Mouse (Mus musculus): ENCODE results near the gene Taf6l.

The Taf6l gene

GRCm38 (mm10) chr19:8786008-8786781 lies at the start of gene Taf6l:
Gene Taf6l (minus strand): TSS chr19:8786417.
- peak; percentile 81 for DNase-seq

- DNase-seq, result no peak
Observed at GRCm38 (mm10) chr19:8832971-8833370, 46.8 kb upstream of the Taf6l start.

DNA sequence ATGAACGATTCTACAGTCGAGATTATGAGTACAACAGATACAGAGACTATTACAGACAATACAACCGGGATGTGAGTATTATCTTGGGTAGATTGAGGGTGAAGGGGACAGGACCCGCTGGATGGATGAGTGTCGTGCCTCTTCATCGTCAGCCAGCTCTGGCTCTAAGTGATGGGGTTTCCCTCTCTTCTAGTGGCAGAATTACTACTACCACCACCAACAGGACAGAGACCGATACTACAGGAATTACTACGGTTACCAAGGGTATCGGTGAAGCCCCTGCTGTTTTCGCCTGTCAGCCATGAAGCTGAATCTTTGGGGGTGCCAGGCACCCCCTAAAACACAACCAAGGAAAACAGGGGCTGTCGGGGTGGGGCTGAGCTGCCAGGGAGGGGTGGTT lies 45.0 kb upstream of the Taf6l start:
- DNase-seq, result no peak

DNA sequence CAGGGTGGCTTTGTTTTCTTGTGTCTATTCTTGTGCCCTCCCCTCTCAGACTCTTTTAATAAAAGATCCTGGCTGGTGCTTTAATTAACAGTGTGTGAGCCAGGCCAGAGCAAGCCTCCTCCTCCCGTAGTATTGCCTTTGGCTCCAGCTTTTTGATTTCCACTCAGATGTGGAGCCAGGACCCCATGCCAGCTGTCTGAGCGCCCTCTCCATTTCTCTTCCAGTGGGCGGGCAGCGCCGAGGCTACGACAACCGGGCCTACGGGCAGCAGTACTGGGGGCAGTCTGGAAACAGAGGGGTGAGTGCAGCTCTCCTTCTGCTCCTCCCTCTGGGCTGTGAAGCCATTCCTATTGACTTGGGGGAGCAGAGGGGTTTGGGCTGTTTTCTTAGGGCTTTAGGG lies 44.4 kb upstream of the Taf6l start:
- DNase-seq, result no peak

- no peak for DNase-seq
Observed at GRCm38 (mm10) chr19:8829660-8830059, 43.4 kb upstream of the Taf6l start, which contains the start of gene AC129217.1. Gene AC129217.1 (plus strand): TSS chr19:8829773.

GRCm38 (mm10) chr19:8822696-8823095 lies 36.5 kb upstream of the Taf6l start:
- no peak for DNase-seq

DNA sequence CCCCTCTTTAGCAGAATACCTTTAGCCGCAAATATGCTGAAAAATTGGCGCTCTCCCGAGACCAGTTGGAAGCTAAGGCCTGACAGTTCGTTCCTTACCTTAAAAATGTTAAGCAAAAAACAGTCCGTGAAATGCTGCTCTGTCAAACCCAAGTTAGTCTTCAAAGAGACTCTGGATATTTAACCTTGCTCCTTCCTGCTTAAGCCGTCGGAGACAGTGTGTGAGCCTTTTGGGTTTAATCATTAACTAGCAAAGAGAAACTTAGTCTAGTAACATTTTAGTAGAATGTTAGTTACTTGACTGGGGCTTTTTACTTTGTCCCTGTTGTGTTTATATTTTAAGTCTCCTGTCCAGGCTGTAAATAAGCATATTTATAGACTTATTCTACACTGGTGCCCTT lies 34.9 kb upstream of the Taf6l start:
- no peak for DNase-seq

GRCm38 (mm10) chr19:8820424-8820956 lies 34.3 kb upstream of the Taf6l start:
- DNase-seq, result no peak

DNA sequence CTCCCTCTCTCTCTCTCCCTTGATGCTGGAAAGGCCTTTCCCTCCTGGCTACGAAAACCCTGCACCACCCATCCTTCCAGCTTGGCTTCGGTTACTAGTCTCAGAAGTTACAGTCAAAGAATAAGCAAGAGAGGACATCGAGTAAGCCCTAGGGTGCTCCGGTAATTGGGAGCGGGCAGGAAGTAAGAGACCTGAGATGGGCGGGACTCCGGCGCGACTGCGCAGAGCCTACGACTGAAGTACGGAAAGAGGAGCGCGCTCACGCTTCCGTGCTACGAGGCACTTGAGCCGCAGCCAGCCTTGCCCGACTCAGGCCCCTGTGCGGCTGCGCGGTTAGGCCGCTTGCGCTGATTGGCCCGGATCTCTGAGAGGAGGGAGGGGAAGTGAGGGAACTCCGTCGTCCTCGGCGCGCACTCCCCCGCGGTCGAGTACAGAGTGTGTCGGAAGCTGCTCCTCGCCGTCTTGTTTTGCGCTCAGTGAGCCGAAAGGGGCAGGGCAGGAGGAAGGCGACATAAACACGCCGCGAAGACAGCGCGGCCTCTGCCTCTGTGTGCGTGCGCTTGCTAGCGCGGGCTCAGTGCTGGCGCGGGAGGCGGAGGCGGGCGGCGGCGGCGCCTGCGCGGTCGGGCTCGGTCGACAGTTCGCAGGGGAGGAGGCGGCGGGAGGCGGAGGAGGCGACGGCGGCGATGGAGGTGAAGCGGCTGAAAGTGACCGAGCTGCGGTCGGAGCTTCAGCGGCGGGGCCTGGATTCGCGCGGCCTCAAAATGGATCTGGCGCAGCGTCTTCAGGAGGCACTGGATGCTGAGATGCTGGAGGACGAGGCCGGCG lies 33.6 kb upstream of the Taf6l start, which contains the start of gene Hnrnpul2:
Hnrnpul2 (plus strand) TSS at position 415 of the 828 bp plus-strand sequence.
- peak; percentile 98 for DNase-seq

GRCm38 (mm10) chr19:8818801-8819595 lies 32.8 kb upstream of the Taf6l start, which contains the start of gene Ttc9c:
Gene Ttc9c (minus strand): TSS chr19:8819333.
- peak; percentile 86 for DNase-seq

DNA sequence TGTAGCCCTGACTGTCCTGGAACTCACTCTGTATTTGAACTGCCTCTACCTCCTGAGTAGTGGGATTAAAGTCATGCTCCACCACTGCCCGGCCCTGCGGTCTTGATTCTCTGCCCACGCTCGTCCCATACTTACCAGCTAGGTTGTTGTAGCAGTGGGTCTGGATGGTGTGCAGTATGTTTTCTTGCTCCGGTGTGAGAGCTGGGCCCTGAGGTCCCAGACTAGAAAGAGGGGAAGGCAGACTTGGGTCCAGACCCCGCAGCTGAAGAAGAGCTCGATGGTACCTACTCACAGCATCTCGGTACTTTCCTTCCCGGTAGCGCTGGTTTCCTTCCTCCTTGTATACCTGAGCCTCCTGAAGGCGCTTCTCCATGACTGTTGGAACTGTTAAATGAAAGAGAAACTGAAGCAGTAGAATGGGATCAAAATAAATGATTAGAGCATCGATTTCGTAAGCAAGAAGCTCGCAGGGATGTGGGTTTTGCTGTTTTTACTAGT lies 32.1 kb upstream of the Taf6l start:
- DNase-seq, result no peak

DNA sequence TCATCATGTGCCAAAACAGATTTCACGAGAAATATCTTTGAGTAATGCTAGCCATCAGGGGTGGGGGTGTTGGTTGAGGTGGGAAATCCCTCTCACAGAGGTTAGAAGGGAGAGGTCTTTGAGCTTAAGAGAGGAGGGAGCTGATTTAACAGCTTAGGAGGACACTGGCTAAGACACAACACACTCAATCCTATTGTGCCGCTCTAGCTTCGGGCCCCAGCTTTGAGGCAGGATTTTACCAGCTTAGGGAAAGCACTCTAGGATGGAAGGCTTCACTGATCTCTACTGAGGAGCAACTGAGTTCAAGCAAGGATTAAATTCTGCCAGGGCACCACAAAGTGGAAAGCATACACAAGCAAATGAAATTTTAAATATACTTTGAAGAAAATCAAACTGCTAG lies 30.8 kb upstream of the Taf6l start:
- DNase-seq, result no peak

DNA sequence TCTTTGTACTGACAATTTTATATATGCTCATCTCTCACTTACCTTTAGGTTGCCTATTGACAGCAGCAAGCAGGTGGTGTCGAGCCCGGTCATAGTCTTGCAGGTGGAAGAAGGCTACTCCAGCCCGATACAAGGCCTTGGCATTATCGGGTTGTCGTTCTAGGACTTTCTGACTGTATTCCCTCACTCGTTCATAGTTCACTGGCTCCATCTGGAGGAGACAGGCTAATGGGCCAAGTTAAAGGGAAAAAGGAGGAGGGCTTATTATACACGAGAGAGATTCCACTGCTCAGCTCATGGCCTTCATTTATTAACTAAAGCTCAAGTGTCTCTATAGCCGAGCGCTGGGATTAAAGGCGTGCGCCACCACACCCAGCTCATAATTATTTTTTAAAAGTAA lies 29.6 kb upstream of the Taf6l start:
- DNase-seq, result no peak

DNA sequence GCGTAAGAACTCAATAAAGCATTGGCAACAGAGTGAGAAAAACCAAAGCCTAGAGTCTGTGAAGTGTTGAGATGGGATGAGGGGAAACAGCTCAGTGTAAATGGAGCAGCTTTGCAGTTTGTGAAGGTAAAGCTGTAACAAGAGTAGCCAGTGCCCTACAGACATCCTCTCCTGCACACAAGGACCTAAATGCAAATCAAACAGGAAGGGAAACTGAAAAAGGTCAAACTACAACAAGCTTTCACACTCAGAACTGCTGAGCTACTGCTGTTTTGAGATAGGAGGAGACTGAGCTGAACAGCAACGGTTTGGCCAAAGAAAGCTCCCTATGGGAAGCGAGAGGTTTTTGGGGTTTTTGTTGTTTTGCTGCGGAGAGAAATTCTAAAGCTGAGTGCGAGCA lies 20.6 kb upstream of the Taf6l start:
- no peak for DNase-seq

DNA sequence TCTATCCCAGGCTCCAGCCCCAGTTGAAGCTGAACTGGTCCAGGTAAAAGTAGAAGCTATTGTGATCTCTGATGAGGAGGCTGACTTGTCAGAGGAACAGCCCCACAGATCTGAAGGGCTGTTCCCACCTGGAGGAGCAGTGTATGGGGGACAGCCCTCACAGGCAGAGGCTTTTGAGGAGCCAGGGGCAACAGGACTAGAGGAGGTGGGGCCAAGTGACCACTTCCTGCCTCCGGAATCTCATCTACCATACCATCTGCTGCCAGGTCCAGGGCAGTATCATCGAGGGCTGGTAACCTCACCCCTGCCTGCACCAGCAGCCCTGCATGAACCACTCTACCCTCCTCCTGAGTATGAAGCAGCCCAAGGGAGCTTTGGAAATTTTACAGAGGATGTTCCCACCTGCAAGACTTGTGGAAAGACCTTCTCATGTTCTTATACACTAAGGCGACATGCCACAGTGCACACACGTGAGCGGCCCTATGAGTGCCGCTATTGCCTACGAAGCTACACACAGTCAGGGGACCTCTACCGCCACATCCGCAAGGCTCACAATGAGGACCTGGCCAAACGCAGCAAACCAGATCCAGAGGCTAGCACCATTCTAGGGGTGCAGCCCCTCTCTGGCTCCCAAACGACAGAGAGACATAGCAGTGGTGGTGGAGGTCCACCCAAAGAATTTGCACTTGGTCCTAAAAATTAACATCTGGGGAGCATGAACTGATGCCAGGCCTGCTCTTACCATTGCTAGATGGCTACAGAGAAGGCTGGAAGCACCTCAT lies 17.9 kb upstream of the Taf6l start:
- DNase-seq, result no peak

- no peak for DNase-seq
Observed at GRCm38 (mm10) chr19:8803204-8803780, 17.1 kb upstream of the Taf6l start.

DNA sequence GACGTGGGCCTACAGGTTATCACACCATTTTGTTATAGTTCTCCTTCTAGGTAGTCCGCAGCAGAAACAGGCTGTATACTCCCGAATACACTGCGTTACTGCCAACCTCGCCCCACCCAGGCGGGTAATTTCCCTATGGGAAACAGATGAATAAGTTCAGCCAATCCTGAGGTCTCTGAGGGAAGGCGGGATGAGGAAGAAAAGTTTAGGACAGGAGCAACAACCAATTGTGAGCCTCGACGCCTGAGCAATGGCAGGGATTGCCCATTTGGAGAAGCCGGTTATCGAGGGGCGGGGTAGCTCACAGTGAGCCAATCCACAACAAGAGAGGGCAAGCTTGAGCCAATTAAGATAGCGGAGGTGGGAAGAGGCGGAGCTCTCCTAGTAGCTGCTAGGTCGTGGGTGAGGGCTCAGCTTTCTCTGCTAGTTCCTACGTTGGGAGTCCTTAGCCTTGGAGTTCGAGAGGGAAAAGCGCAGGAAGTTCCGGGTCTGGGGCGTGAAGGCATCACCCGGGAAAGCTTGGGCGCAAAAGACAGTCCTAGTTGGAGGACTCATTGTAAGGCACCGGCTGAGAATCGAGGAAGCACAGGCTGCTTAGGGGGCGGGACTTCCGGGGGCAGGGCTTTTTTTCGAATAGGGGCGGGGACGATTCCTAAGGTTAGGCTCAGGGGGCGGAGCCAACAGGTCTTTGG lies 16.1 kb upstream of the Taf6l start, which contains the start of gene Zbtb3:
Zbtb3 (plus strand) TSS at position 426 of the 692 bp plus-strand sequence.
- peak; percentile 80 for DNase-seq

DNA sequence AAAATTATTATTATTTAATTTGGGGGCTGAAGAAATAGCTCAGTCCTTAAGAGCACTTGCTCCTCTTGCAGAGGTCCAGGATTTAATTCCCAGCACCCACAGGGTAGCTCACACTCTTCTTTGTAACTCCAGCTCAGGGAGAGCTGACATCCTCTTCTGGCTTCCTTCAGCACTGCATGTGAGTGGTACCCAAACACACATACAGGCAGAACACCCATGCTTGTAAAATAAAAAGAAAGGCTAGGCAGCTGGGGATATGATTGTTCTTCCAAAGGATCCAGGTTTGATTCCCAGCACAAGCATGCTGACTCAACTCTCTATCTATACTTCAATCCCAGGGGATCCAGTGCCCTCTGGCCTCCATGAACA lies 12.7 kb upstream of the Taf6l start:
- no peak for DNase-seq

DNA sequence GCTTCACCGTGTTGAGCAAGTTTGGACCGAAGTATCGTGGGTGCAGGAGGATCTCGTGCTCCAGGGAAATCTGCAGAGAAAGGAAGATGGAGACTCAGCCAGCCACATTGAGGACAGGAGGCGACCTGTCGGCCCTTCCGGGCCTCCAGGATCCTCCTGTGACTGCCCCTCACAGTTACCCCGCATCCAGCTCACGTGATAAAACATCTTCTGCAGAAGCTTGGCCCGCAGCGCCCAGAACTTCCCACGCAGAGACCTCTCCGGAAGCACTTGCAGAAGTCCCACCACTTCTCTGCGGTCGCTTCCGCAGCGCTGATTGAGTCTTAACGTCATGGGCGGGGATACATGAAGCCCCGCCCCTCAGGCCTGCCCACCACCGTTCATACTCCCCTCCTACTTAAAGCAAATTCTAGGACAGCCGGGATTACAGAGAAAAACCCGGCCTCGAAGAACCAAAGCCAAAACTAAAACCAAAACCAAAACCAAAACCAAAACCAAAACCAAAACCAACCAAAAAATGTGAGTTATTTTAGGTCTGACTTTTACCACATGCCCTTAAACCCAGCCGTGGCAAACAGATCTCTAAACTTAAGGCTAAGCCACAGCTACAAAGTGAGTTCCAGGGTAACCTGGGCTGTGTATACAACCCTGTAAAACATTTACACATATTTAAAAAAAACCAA lies 12.2 kb upstream of the Taf6l start, which contains the start of gene Polr2g:
Polr2g (minus strand) TSS at position 314 of the 683 bp plus-strand sequence.
- peak; percentile 83 for DNase-seq

DNA sequence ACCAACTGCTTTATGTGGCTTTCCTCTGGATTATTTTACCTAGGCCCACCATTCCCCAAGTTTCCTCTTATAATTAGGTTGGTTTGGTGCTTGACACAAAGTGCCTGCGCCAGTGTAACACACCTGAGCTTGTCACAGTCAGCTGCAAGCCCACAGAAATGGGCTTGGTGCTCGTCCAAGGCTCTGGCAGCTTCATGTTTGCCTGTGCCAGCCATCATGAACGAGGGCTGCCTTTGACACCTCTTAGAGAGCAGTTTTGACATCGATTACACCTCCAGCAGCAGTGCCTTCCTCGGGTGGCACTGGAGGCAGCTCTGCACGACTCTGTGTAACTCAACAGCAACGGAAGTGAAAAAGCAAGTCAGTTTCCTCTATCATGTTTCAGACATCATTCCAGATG lies 4.0 kb upstream of the Taf6l start:
- no peak for DNase-seq
